ENCODE assay signal across 19 mouse cellular contexts in the genomic region with DNA sequence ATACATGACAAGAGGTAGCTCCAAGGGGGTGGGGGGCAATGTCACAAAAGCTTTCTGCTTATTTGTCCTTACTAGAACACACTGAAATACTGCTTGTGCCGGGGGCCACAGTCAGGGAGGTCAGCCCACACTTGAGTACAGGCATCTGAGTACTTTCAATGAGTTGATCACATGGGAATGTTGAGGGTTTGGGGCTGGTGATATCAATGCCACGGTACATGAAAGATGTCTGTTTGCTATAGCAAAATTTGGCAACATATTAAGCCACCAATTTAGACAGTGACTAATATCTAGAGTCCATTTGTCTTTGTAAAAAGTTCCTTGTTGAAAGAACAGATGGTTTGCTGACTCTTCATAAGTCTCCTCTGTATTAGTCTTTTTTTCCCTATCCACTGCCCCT.
"Had no signal": no experiment of that assay in that cellular context is flagged by ENCODE, and none has a peak within 500 bp of the region (broad histone marks: within the 10 kb centered on the region; RNA-seq: fewer than 3 reads in every experiment).

No protein-coding gene starts in this region.

- H3K4me1 ChIP-seq: lung, embryonic 15.5 days; megakaryocyte, embryonic 14.5 days; midbrain, embryonic 13.5 days; midbrain, embryonic 15.5 days; neural tube, embryonic 15.5 days had no signal

- H3K27ac ChIP-seq: lung, embryonic 15.5 days; macrophage; midbrain, embryonic 13.5 days; midbrain, embryonic 15.5 days; neural tube, embryonic 13.5 days; neural tube, embryonic 15.5 days had no signal

- DNase-seq: liver, postnatal 0 days; lung, adult 2 months; lung, postnatal 14 days; lung, postnatal 36 days; retina, postnatal 1 day; right cerebral cortex, adult 18-20 months; right cerebral cortex, postnatal 25 days; right cerebral cortex, postnatal 4 days; spleen, adult 18-20 months; thymus, adult 18-20 months; thymus, postnatal 14 days; thymus, postnatal 36 days had no signal

- H3K4me3 ChIP-seq: lung, embryonic 15.5 days; megakaryocyte, embryonic 14.5 days; midbrain, embryonic 13.5 days; midbrain, embryonic 15.5 days; neural tube, embryonic 13.5 days; neural tube, embryonic 15.5 days had no signal
